Mouse (Mus musculus) gastrocnemius, postnatal 25 days (tissue): ENCODE results near the gene Olfr1. TPM values are rescaled to one million over a fixed set of nuclear protein-coding genes. Genes with fewer than 3 reads are reported as not detected.

Experiments
- DNase-seq: peaks from one replicate; pipeline ENCODE4 v3.0.0; 2022
- long read RNA-seq, 2 experiments: library from polyadenylated mRNA; stranded (forward); transcript quantifications; one replicate each; pipeline ENCODE4 v2.0.0; 2021
- total RNA-seq, 2 experiments: library from RNA; stranded (reverse); gene quantifications; 1 replicate in 1 of 2; 2 replicates in 1 of 2; pipeline ENCODE4 v1.2.3; 2021

Gene Olfr1
- total RNA-seq, result not detected
- long read RNA-seq, experiment 1, result 0 reads
- long read RNA-seq, experiment 2, result 0 reads

- no peak for DNase-seq
Measured at GRCm38 (mm10) chr11:73399514-73399913, at the start of gene Olfr1. Gene Olfr1, minus strand, starts transcription at chr11:73399614.

GRCm38 (mm10) chr11:73428377-73428776, 29.0 kb upstream of the Olfr1 start, which contains the start of gene Olfr378:
Gene Olfr378, minus strand, starts transcription at chr11:73428477.
- no peak for DNase-seq

DNA sequence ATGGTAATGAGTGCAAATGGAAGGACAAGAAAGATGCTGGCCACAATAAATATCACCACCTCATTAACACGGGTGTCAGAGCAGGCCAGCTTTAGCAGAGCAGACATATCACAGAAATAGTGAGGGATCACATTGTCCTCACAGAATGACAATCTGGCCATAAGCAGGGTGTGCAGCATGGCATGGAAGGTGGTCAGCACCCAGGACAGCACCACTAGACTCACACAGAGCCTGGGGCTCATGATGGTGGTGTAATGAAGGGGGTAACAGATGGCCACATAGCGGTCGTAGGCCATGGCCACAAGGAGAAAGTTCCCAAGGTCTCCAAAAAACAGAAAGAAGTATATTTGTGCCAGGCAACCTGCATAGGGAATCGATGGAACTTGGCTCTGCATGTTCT, 4.0 kb downstream of the Olfr1 start:
- no peak for DNase-seq

DNA sequence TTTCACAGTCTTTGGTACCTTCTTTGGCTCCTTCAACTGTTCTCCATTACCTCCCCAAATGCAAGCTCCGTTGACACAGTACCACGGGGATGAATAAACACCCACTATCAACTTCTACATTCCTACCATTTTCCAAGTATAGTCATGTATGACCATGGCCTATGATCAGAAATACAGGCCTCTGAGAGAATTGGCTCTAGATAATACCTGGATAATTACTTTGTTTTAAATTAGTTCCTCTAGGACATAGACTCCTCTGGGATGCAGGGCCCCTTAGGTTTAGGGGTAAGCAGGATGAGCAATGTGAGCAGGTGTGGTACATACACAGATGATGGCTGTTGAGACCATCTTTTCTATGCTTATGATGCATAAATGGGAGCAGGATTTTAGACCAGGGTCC, 28.5 kb downstream of the Olfr1 start, which contains the start of gene Olfr376:
TSS of gene Olfr376 (plus strand) at position 301 of the 400 bp plus-strand sequence.
- DNase-seq, result no peak

GRCm38 (mm10) chr11:73350483-73350882, 48.9 kb downstream of the Olfr1 start, which contains the start of gene Olfr20:
Gene Olfr20, plus strand, starts transcription at chr11:73350783.
- no peak for DNase-seq

Other genes with a start within 250 kb of the Olfr1 start
- gene P2rx5, start 239.2 kb downstream of the Olfr1 start, total RNA-seq, result 1 to 10 TPM; 8.7 to 9.7 TPM
- gene Emc6, start 222.6 kb downstream of the Olfr1 start, total RNA-seq, result 10 to 100 TPM; 77.8 to 87.8 TPM
- gene Tax1bp3, start 222.5 kb downstream of the Olfr1 start, total RNA-seq, result 10 to 100 TPM; 10.1 to 15.2 TPM
- gene Ctns, start 200.6 kb downstream of the Olfr1 start, total RNA-seq, result 1 to 10 TPM; 5.6 to 7.4 TPM
- 1 to 10 TPM in 1 of 2 experiments, under 1 TPM in 1; 0.59 to 1.0 TPM for gene Shpk, start 200.2 kb downstream of the Olfr1 start, total RNA-seq
- under 1 TPM in 1 of 2 experiments, not detected in 1; 0.21 TPM for gene Trpv1, start 165.3 kb downstream of the Olfr1 start, total RNA-seq
- gene Trpv3, start 132.2 kb downstream of the Olfr1 start, total RNA-seq, result under 1 TPM in 1 of 2 experiments, not detected in 1; 0.05 TPM
- gene Aspa, start 70.0 kb downstream of the Olfr1 start, total RNA-seq, result 1 to 10 TPM; 1.8 to 4.8 TPM
- not detected for gene Gm49340, start 69.9 kb downstream of the Olfr1 start, total RNA-seq
- not detected for gene Spata22, start 69.9 kb downstream of the Olfr1 start, total RNA-seq
- not detected for gene Olfr20, start 48.8 kb downstream of the Olfr1 start, total RNA-seq
- not detected for gene Olfr376, start 28.4 kb downstream of the Olfr1 start, total RNA-seq
- gene Olfr378, start 28.9 kb upstream of the Olfr1 start, total RNA-seq, result not detected
- not detected for gene Olfr380, start 57.9 kb upstream of the Olfr1 start, total RNA-seq
- gene Olfr381, start 92.0 kb upstream of the Olfr1 start, total RNA-seq, result not detected
- not detected for gene Olfr382, start 117.6 kb upstream of the Olfr1 start, total RNA-seq
- gene Olfr385, start 193.4 kb upstream of the Olfr1 start, total RNA-seq, result not detected
- not detected for gene Olfr384, start 199.0 kb upstream of the Olfr1 start, total RNA-seq